Mouse (Mus musculus): ENCODE data around the gene 1700028J19Rik.
A peak's percentile ranks its signal among the peaks of the same experiment; 100 is the strongest.
"Not testable (repeated sequence)": the region's sequence is repeated elsewhere in the genome, so short reads cannot be mapped to it uniquely, and the experiment has no call there.

1700028J19Rik gene

GRCm38 (mm10) chr7:44249248-44249647 lies 2.8 kb upstream of the 1700028J19Rik start:
- DNase-seq = no peak

- no peak for DNase-seq
Observed at GRCm38 (mm10) chr7:44247971-44248370, 1.5 kb upstream of the 1700028J19Rik start.

DNA sequence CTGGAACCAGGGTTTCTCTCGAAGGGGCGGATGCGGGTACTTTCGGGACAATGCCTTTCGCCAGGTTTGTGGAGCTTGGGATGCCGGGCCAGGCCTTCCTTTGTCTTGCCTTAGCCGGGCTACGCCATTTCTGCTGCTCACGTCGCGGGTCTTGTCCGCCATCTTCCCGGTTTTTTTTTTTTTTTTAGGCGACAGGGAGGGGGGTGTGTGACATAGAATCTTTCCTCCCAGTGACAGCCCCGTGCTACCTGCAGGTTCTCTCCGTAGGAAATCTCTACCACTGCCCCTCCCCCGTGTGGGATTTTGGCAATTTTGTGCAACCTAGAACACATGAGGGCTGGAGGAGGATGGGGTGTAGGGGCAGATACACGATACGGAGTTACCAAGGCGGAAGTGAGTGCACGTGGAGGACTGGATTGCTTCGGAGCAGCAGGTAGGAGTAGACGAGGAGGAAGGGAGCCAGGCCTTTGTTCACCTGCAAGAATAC lies 532 bp upstream of the 1700028J19Rik start:
- no peak for DNase-seq

- DNase-seq = no peak
Observed at GRCm38 (mm10) chr7:44244080-44244479, 2.4 kb downstream of the 1700028J19Rik start.

- DNase-seq = no peak
Observed at GRCm38 (mm10) chr7:44241163-44241562, 5.3 kb downstream of the 1700028J19Rik start.

- DNase-seq = no peak
Observed at GRCm38 (mm10) chr7:44240712-44241111, 5.8 kb downstream of the 1700028J19Rik start.

- DNase-seq = no peak
Observed at GRCm38 (mm10) chr7:44239913-44240312, 6.6 kb downstream of the 1700028J19Rik start.

GRCm38 (mm10) chr7:44235909-44236308 lies 10.6 kb downstream of the 1700028J19Rik start, which contains the start of gene Gm36864:
Gm36864 (plus strand) TSS chr7:44236177.
- DNase-seq = no peak

GRCm38 (mm10) chr7:44225076-44225475 lies 21.4 kb downstream of the 1700028J19Rik start, which contains the start of gene Klk1:
Klk1 (plus strand) TSS chr7:44225360.
- peak; percentile 18 for DNase-seq

DNA sequence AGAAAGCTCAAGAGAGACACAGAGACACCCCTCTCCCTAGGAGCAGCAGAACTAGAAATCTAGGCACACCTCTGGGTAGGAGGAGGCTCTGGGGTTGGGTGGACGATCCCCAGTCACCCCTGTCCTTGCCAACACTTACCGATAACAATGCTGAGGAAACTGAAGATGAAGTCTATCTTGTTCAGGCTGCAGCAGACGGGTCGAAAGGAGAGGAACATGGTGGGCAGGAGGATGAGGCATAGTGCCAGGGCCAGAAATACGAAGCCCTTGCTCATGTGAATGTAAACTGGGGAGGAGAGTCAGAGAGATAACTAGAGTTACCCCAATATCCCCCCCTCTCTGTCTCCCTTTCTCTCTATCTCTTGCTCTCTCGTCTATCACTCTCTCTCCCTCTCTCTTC lies 24.2 kb downstream of the 1700028J19Rik start:
- DNase-seq = not testable (repeated sequence)

- DNase-seq = not testable (repeated sequence)
Observed at GRCm38 (mm10) chr7:44221601-44222000, 24.9 kb downstream of the 1700028J19Rik start.

- DNase-seq = no peak
Observed at GRCm38 (mm10) chr7:44215645-44216044, 30.9 kb downstream of the 1700028J19Rik start, which contains the start of gene Klk1b5. Klk1b5 (plus strand) TSS chr7:44215945.

- no peak for DNase-seq
Observed at GRCm38 (mm10) chr7:44208307-44208706, 38.2 kb downstream of the 1700028J19Rik start.

DNA sequence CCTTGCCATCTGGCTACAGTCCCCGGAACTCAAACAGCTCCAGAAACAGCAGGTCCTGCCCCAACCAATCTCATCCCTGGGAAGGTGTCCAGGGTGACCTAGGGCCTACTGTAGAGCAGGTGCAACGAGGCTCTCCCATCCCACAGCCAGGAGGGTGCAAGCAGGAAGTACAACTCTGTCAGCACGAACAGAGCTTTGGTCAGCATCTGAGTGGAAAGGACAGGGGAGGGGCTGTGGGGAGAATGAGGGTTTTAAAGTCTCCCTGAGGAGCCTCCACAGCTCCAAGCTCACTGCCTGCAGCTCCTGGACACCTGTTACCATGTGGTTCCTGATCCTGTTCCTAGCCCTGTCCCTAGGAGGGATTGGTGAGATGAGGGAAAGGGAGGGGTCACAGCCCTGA lies 39.4 kb downstream of the 1700028J19Rik start, which contains the start of gene Klk1b4:
Klk1b4 (plus strand) TSS at position 301 of the 400 bp plus-strand sequence.
- not testable (repeated sequence) for DNase-seq

DNA sequence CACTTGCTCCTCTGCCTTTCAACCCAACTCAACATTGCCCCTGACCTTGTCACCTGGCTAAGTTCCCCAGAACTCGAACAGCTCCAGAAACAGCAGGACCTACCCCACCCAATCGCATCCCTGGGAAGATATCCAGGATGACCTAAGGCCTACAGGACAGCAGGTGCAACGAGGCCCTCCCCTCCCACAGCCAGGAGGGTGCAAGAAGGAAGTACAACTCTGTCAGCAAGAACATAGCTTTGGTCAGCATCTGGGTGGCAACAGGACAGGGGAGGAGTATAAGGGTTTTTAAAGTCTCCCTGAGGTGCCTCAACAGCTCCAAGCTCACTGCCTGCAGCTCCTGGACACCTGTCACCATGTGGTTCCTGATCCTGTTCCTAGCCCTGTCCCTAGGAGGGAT lies 48.6 kb downstream of the 1700028J19Rik start, which contains the start of gene Klk1b3:
Klk1b3 (plus strand) TSS at position 301 of the 400 bp plus-strand sequence.
- DNase-seq = no peak

- DNase-seq = not testable (repeated sequence)
Observed at GRCm38 (mm10) chr7:44193466-44193865, 53.0 kb downstream of the 1700028J19Rik start.

GRCm38 (mm10) chr7:44187936-44188335 lies 58.6 kb downstream of the 1700028J19Rik start, which contains the start of gene Klk1b24:
Klk1b24 (plus strand) TSS chr7:44188236.
- DNase-seq = not testable (repeated sequence)

GRCm38 (mm10) chr7:44186516-44186915 lies 60.0 kb downstream of the 1700028J19Rik start:
- not testable (repeated sequence) for DNase-seq

Data from kidney, postnatal 10 days (tissue).